In genomic region chr7:30205383-30205782, GRCm38 (mm10) we compare ENCODE assay signal across 11 mouse cellular contexts. TPM values are rescaled to one million over a fixed set of nuclear protein-coding genes. Genes with fewer than 3 reads are reported as not detected.
DNase-seq lines count a peak whose midpoint lies in the region; ATAC-seq and TF ChIP-seq lines count a peak whose summit lies in the region.
"Had no signal": no experiment of that assay in that cellular context is flagged by ENCODE, and none has a peak within 500 bp of the region (broad histone marks: within the 10 kb centered on the region; RNA-seq: fewer than 3 reads in every experiment).

No protein-coding gene starts in this region.

- TF ChIP-seq CTCF in cortical plate, adult 2 months (IDR thresholded peaks at IDR 0.05; ENCODE audit: extremely low read depth, insufficient read depth, low read length): peak; percentile 74

- ATAC-seq in kidney, embryonic 15.5 days (replicated peaks; ENCODE audit: low FRiP score): no peak

- no peaks in the 10 kb centered on the region for H3K27me3 ChIP-seq in kidney, embryonic 15.5 days
- H3K27me3 ChIP-seq: limb, embryonic 12.5 days had no signal

- H3K27ac ChIP-seq in kidney, embryonic 15.5 days: no peak overlapping the region
- H3K27ac ChIP-seq in cortical plate, adult 2 months (ENCODE audit: insufficient read depth, low read length): no peak overlapping the region
- H3K27ac ChIP-seq: limb, embryonic 12.5 days had no signal

- H3K9ac ChIP-seq in kidney, embryonic 15.5 days: no peak overlapping the region
- H3K9ac ChIP-seq: limb, embryonic 12.5 days had no signal

- no peak for TF ChIP-seq POLR2A in cortical plate, adult 2 months (IDR thresholded peaks at IDR 0.05; ENCODE audit: extremely low read depth, insufficient read depth, low read length)

- no peak overlapping the region for H3K4me3 ChIP-seq in kidney, embryonic 15.5 days (replicated peaks)
- no peak overlapping the region for H3K4me3 ChIP-seq in cortical plate, adult 2 months (ENCODE audit: insufficient read depth, low read length)
- H3K4me3 ChIP-seq: erythroblast, embryonic 14.5 days; limb, embryonic 12.5 days had no signal

- H3K4me1 ChIP-seq in kidney, embryonic 15.5 days: no peaks in the 10 kb centered on the region
- no peaks in the 10 kb centered on the region for H3K4me1 ChIP-seq in cortical plate, adult 2 months (ENCODE audit: control insufficient read depth, insufficient read depth, low read length)

- no peaks in the 10 kb centered on the region for H3K9me3 ChIP-seq in kidney, embryonic 15.5 days (replicated peaks)
- H3K9me3 ChIP-seq: limb, embryonic 12.5 days had no signal

- peak; percentile 55 to 79 for DNase-seq in kidney, adult 8-10 months
- peak; percentile 82 for DNase-seq in CD4-positive, CD25-positive, alpha-beta regulatory T cell, adult 2 months (ENCODE audit: low read depth, low spot score)
- peak; percentile 70 for DNase-seq in ZHBTc4 (ENCODE audit: low read depth, low spot score)
- DNase-seq in kidney, postnatal 36 days: peak; percentile 67 to 87
- DNase-seq in retina, postnatal 7 days (ENCODE audit: low read depth, low spot score): peak; percentile 54
- no peak for DNase-seq in urinary bladder, postnatal 10 days (ENCODE audit: low spot score)

- H3K36me3 ChIP-seq in kidney, embryonic 15.5 days: no peaks in the 10 kb centered on the region
- H3K36me3 ChIP-seq: limb, embryonic 12.5 days had no signal

- no peak overlapping the region for H3K4me2 ChIP-seq in kidney, embryonic 15.5 days
- H3K4me2 ChIP-seq: limb, embryonic 12.5 days had no signal

- WGBS in kidney, embryonic 15.5 days: 1% methylated on average over 2 of the region's 2 CpGs

RNA-seq across cellular contexts. Expression of gene Capns1, which starts 6.8 kb away (rescaled TPM):
- polyA plus RNA-seq in kidney, embryonic 15.5 days (2015; fragmentation: Nextera tagmentation; extraction: Ambion mirVana): 90.8 and 98.8 TPM in 2 replicates
- polyA plus RNA-seq in cortical plate, adult 2 months (2012; rRNA removed): 254 and 279 TPM in 2 replicates

RNA-seq across cellular contexts. Expression of gene Cox7a1, which starts 21.4 kb away (rescaled TPM):
- polyA plus RNA-seq in kidney, embryonic 15.5 days (2015; fragmentation: Nextera tagmentation; extraction: Ambion mirVana): 11.1 and 11.7 TPM in 2 replicates
- 7.4 TPM in 2 replicates for polyA plus RNA-seq in cortical plate, adult 2 months (2012; rRNA removed)

RNA-seq across cellular contexts. Expression of gene Polr2i, which starts 26.4 kb away (rescaled TPM):
- polyA plus RNA-seq in kidney, embryonic 15.5 days (2015; fragmentation: Nextera tagmentation; extraction: Ambion mirVana): 148 and 152 TPM in 2 replicates
- 152 and 157 TPM in 2 replicates for polyA plus RNA-seq in cortical plate, adult 2 months (2012; rRNA removed)

RNA-seq across cellular contexts. Expression of gene Tbcb, which starts 26.7 kb away (rescaled TPM):
- polyA plus RNA-seq in kidney, embryonic 15.5 days (2015; fragmentation: Nextera tagmentation; extraction: Ambion mirVana): 174 and 190 TPM in 2 replicates
- 136 and 139 TPM in 2 replicates for polyA plus RNA-seq in cortical plate, adult 2 months (2012; rRNA removed)

RNA-seq across cellular contexts. Expression of gene Ovol3, which starts 30.1 kb away (rescaled TPM):
- polyA plus RNA-seq in kidney, embryonic 15.5 days (2015; fragmentation: Nextera tagmentation; extraction: Ambion mirVana): not detected in 2 replicates
- polyA plus RNA-seq in cortical plate, adult 2 months (2012; rRNA removed): 0.15 TPM in 1 of 2 replicates, not detected in the other
- polyA plus RNA-seq: erythroblast, embryonic 14.5 days; limb, embryonic 12.5 days; stomach, embryonic 14.5 days had no signal
